Mouse (Mus musculus) myocyte (in vitro differentiated cells): ENCODE measurements around the gene Hist1h2bp.

ENCODE experiments used
- CEBPB ChIP-seq: IDR thresholded peaks from 2 replicates; pipeline ENCODE4 v1.6.1; 2011; ENCODE audit warnings: mild to moderate bottlenecking, moderate library complexity; ENCODE audit not compliant: poor library complexity, insufficient read depth, severe bottlenecking
- E2F4 ChIP-seq: IDR thresholded peaks from one replicate; pipeline ENCODE4 v1.6.1; 2011; ENCODE audit warnings: mild to moderate bottlenecking, control low read depth, moderate library complexity; ENCODE audit not compliant: insufficient read depth
- MYOD1 ChIP-seq, 3 experiments: IDR thresholded peaks; one replicate each; pipeline ENCODE4 v1.6.1; 2011; ENCODE audit warnings: control low read depth in 2 of 3, low read depth in 2 of 3, mild to moderate bottlenecking in 2 of 3, moderate library complexity in 1 of 3; ENCODE audit not compliant: insufficient read length in 2 of 3, control insufficient read depth in 1 of 3
- POLR2A ChIP-seq: IDR thresholded peaks from one replicate; pipeline ENCODE4 v1.6.1; 2011; ENCODE audit warnings: low read depth, mild to moderate bottlenecking, control low read depth, moderate library complexity; ENCODE audit not compliant: insufficient read length
- POLR2AphosphoS2 ChIP-seq: IDR thresholded peaks from one replicate; pipeline ENCODE4 v1.6.1; 2011; ENCODE audit warnings: low read depth, control low read depth; ENCODE audit not compliant: insufficient read length
- TCF3 ChIP-seq: IDR thresholded peaks from one replicate; pipeline ENCODE4 v1.6.1; 2011; ENCODE audit warnings: low read depth, control low read depth; ENCODE audit not compliant: insufficient read length
- USF1 ChIP-seq: IDR thresholded peaks from one replicate; pipeline ENCODE4 v1.6.1; 2011; ENCODE audit warnings: low read depth, mild to moderate bottlenecking, control low read depth, moderate library complexity

GRCm38 (mm10) chr13:21787760-21788593, 716 bp downstream of the Hist1h2bp start:
- no peak for TF ChIP-seq TCF3
- TF ChIP-seq POLR2A, result no peak
- TF ChIP-seq MYOD1 (IDR thresholded peaks at IDR 0.05; ENCODE audit: control insufficient read depth in 1 of 3, insufficient read length in 2 of 3, low read depth in 2 of 3), result no peak
- no peak for TF ChIP-seq USF1
- TF ChIP-seq CEBPB, result no peak
- no peak for TF ChIP-seq POLR2AphosphoS2
- no peak for TF ChIP-seq E2F4
